Mouse (Mus musculus): ENCODE results near the gene Anxa11.
"Not testable (repeated sequence)": the region's sequence is repeated elsewhere in the genome, so short reads cannot be mapped to it uniquely, and the experiment has no call there.

Gene Anxa11

GRCm38 (mm10) chr14:25872461-25873415 is 30.8 kb downstream of the Anxa11 start:
- no peak for DNase-seq

DNA sequence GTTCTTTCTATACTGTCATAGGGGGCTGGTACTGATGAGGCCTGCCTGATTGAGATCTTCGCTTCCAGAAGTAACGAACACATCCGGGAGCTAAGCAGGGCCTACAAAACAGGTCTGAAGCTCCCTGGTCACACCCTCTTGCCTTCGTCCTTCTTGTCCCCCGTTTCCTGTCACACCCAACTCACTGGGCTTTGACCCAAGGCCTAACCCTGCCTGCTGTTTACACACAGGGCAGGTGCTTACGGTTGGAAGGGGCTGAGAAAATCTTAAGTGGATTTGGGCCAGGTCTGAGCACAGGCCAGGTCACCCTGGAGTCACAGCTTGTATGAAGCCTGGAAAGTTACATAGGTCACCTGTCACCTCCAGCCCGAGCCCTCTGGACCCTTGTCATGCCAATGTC is 34.7 kb downstream of the Anxa11 start:
- not testable (repeated sequence) for DNase-seq

- not testable (repeated sequence) for DNase-seq
Measured at GRCm38 (mm10) chr14:25881769-25882168, 39.8 kb downstream of the Anxa11 start.

DNA sequence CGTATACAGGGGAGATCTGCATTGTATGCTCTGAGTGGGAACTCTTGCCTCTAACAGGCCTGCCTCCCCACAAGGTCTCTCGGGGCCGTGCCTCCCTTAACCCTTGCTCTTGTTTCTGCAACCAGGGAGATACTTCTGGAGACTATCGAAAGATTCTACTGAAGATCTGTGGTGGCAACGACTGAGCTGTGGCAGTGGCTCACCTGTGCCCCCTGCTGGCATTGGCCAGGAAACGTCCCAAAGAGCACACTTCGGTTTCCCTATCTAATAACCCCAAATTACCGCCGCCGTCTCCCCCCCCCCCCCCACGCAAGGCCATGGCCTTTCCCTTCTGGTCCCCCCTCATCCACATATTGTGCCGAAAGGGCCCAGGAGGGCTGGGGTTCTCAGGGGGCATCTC is 43.9 kb downstream of the Anxa11 start:
- DNase-seq, result not testable (repeated sequence)

DNA sequence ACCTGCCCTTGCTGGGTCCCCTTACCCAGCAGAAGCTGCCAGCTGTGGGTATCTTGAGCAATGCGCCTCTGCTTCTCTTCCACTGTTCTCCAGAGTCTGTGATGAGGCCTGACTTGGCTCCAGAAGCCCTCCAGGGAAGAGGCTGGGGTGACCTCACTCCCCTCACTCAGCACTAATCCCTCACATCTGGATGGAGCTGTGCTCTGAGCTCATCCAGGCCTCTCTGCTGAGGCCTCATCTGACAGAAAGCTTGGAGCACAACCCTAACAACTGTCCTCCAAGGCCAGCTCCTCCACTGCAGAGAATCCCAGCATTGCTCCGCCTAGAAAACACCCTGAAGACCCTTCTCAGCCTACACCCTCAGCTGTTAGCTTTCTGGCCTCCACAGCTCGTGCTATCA is 52.6 kb downstream of the Anxa11 start:
- not testable (repeated sequence) for DNase-seq

GRCm38 (mm10) chr14:25895686-25896085 is 53.7 kb downstream of the Anxa11 start:
- DNase-seq, result not testable (repeated sequence)

GRCm38 (mm10) chr14:25903000-25903399 is 61.0 kb downstream of the Anxa11 start, which contains the start of gene Plac9a:
Gene Plac9a, minus strand, starts transcription at chr14:25903100.
- DNase-seq, result not testable (repeated sequence)

GRCm38 (mm10) chr14:25905243-25905642 is 63.3 kb downstream of the Anxa11 start:
- not testable (repeated sequence) for DNase-seq

GRCm38 (mm10) chr14:25907272-25907671 is 65.3 kb downstream of the Anxa11 start:
- DNase-seq, result not testable (repeated sequence)

DNA sequence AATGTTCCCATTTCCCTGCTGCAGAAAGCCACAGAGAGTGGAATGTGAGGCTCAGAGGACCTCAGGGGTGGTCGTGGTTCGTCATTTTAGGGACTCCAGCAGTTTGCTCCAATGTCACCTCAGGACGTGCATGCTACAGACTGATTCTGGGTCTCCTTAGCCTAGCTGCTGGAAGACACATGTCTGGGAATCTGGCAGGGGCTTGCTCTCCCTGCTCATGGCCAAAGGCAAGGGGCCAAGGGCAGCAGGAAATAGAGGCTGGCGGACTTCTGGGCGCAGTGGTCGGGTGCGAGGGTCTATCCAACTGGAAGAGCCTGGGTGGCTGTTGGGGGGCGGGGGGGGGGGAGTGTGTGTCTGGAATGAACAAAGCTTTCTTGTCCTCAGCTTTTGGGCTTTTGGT is 67.0 kb downstream of the Anxa11 start:
- DNase-seq, result not testable (repeated sequence)

GRCm38 (mm10) chr14:25918427-25919170 is 76.6 kb downstream of the Anxa11 start:
- DNase-seq, result not testable (repeated sequence)

GRCm38 (mm10) chr14:25926814-25927561 is 85.0 kb downstream of the Anxa11 start:
- DNase-seq, result not testable (repeated sequence)

DNA sequence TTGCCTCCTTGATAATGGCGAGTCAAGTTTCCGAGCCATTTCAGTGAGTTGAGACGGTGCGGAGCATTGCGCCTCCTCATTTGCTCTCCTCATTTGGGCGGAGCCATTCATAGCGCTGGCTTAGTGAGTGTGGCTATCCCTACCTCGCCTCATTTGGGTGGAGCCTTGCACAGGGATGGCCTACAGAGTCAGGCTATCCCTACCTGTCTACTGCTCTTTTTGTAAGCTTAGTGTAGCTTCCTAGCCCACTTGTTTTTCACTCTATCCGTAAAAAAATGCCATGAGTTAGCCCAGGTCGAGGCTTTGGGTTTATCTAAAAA is 85.6 kb downstream of the Anxa11 start, which contains the start of gene Tmem254a:
Gene Tmem254a, minus strand, starts transcription at position 111 of the 320 bp plus-strand sequence.
- DNase-seq, result not testable (repeated sequence)
